Mouse (Mus musculus) olfactory bulb, adult 2 months (tissue): Measurements from ENCODE around the gene Brcc3. TPM values are rescaled to one million over a fixed set of nuclear protein-coding genes. Genes with fewer than 3 reads are reported as not detected.
"Not testable (repeated sequence)": the region's sequence is repeated elsewhere in the genome, so short reads cannot be mapped to it uniquely, and the experiment has no call there.

Source experiments
- H3K27ac ChIP-seq: fragments of 200-500 bp; 2 replicates; pipeline ENCODE4 v1.5.1; 2012; ENCODE audit warnings: low read depth, low read length; ENCODE audit not compliant: insufficient read depth
- H3K4me1 ChIP-seq: fragments of 200-500 bp; 2 replicates; pipeline ENCODE4 v1.6.1; 2012; ENCODE audit warnings: low read length; ENCODE audit not compliant: control insufficient read depth, insufficient read depth
- H3K4me3 ChIP-seq: fragments of 200-500 bp; 2 replicates; pipeline ENCODE4 v1.5.1; 2012; ENCODE audit warnings: mild to moderate bottlenecking, low read depth, low read length, moderate library complexity; ENCODE audit not compliant: insufficient read depth
- CTCF ChIP-seq: fragments of 200-500 bp; IDR thresholded peaks from 2 replicates; pipeline ENCODE4 v1.5.1; 2012; ENCODE audit warnings: low read depth, mild to moderate bottlenecking, low read length, moderate library complexity; ENCODE audit not compliant: insufficient read depth
- POLR2A ChIP-seq: fragments of 200-500 bp; IDR thresholded peaks from 2 replicates; pipeline ENCODE4 v1.6.1; 2012; ENCODE audit warnings: mild to moderate bottlenecking, low read depth, low read length, moderate library complexity; ENCODE audit not compliant: insufficient read depth
- WGBS: fragments of 180-500 bp; shearing (Covaris S2); methylation state at CpG from one replicate; pipeline ENCODE4 v1.1.7; 2018; 5-methylcytosine and 5-hydroxymethylcytosine counted together
- polyA plus RNA-seq: library from polyadenylated mRNA; stranded (reverse); fragments of >200 nt; gene quantifications from 2 replicates; pipeline ENCODE4 v1.2.4, GENCODE M21; 2012; ENCODE audit warnings: low replicate concordance; ENCODE audit not compliant: missing spikeins, insufficient read depth, insufficient read length

Gene Brcc3
- polyA plus RNA-seq, 1 experiment = not detected

- 80% methylated on average over 2 of the region's 2 CpGs for WGBS
- TF ChIP-seq CTCF = no peak
- no peak for TF ChIP-seq POLR2A
These were observed 13.8 kb upstream of the Brcc3 start for GRCm38 (mm10) chrX:75402668-75403067.

GRCm38 (mm10) chrX:75403350-75403749 is 13.1 kb upstream of the Brcc3 start:
- no peak overlapping the region for H3K4me3 ChIP-seq
- TF ChIP-seq POLR2A (no peak), CTCF (no peak)
- H3K4me1 ChIP-seq = no peaks in the 10 kb centered on the region
- no peak overlapping the region for H3K27ac ChIP-seq

More at GRCm38 (mm10) chrX:75402668-75403067, 13.8 kb upstream of the Brcc3 start:
- H3K4me3 ChIP-seq = no peak overlapping the region
- H3K27ac ChIP-seq = no peak overlapping the region
- no peaks in the 10 kb centered on the region for H3K4me1 ChIP-seq

- no peak for TF ChIP-seq POLR2A
- TF ChIP-seq CTCF = no peak
- Histone ChIP-seq H3K27ac (no peak overlapping the region), H3K4me1 (no peaks in the 10 kb centered on the region), H3K4me3 (no peak overlapping the region)
- WGBS = 98% methylated on average over 1 of the region's 1 CpGs
These were observed 6.7 kb upstream of the Brcc3 start for GRCm38 (mm10) chrX:75409711-75410110.

- H3K4me1 ChIP-seq = no peaks in the 10 kb centered on the region
- TF ChIP-seq CTCF (no peak), POLR2A (no peak)
- 70% methylated on average over 1 of the region's 1 CpGs for WGBS
- H3K27ac ChIP-seq = no peak overlapping the region
- H3K4me3 ChIP-seq = no peak overlapping the region
These were observed 38.2 kb downstream of the Brcc3 start for GRCm38 (mm10) chrX:75454597-75454996.

GRCm38 (mm10) chrX:75475182-75475644 is 58.8 kb downstream of the Brcc3 start:
- H3K4me3 ChIP-seq = peak overlapping the region; percentile 56
- H3K27ac ChIP-seq, H3K4me1 ChIP-seq: not testable (repeated sequence)
- WGBS = 19% methylated on average over 37 of the region's 37 CpGs

GRCm38 (mm10) chrX:75489886-75490285 is 73.5 kb downstream of the Brcc3 start:
- TF ChIP-seq CTCF (no peak), POLR2A (no peak)
- Histone ChIP-seq H3K27ac (no peak overlapping the region), H3K4me1 (no peaks in the 10 kb centered on the region), H3K4me3 (no peak overlapping the region)
- WGBS = 70% methylated on average over 1 of the region's 1 CpGs

Other genes starting within 250 kb of the Brcc3 start
- gene Fundc2, start 34.2 kb upstream of the Brcc3 start, polyA plus RNA-seq = not detected in 2 replicates
- gene F8, start 34.0 kb upstream of the Brcc3 start, polyA plus RNA-seq = not detected in 2 replicates
- not detected in 2 replicates for gene Cmc4, start within 50 bp of the Brcc3 start, polyA plus RNA-seq
- not detected in 2 replicates for gene Mtcp1, start within 50 bp of the Brcc3 start, polyA plus RNA-seq
- gene Vbp1, start 97.7 kb downstream of the Brcc3 start, polyA plus RNA-seq = not detected in 2 replicates
- gene Rab39b, start 161.6 kb downstream of the Brcc3 start, polyA plus RNA-seq = not detected in 2 replicates